Mouse (Mus musculus): Measurements from ENCODE around the gene Smndc1. TPM values are rescaled to one million over a fixed set of nuclear protein-coding genes. Genes with fewer than 3 reads are reported as not detected.

Gene Smndc1
- polyA plus RNA-seq, 1 experiment, result 77.6 TPM

DNA sequence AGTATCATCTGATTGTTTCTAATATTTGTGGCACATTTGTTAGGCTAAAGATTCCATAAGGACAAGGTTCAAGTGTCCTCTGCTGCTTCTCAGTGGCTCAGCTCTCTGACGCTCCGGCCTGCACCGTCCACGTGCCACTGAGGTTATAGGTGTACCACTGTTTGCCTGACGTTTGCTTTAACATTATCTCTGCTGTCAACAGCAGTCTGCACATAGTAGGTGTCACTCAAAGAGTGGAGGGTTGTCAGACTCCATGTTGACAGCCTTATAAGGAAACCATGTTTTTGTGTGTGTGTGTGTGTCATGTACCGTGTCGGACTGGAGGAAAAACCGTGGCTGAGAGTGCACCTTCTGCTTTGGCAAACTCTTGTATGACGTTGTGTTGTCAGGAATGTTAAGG lies 55.1 kb downstream of the Smndc1 start:
- Histone ChIP-seq H3K27me3 (ENCODE audit: control insufficient read depth, insufficient read depth, low read length, poor library complexity, severe bottlenecking) (no peaks in the 10 kb centered on the region), H3K36me3 (ENCODE audit: control insufficient read depth, insufficient read depth, low read length, poor library complexity, severe bottlenecking) (peaks cover 18% of the 10 kb centered on the region), H3K4me1 (ENCODE audit: control insufficient read depth, insufficient read depth, low read length) (no peaks in the 10 kb centered on the region), H3K9me3 (replicated peaks; ENCODE audit: control insufficient read depth, insufficient read depth, low read length, poor library complexity, severe bottlenecking) (no peaks in the 10 kb centered on the region), H3K4me3 (ENCODE audit: low read depth, low read length) (no peak overlapping the region), H3K9ac (ENCODE audit: low read depth, poor library complexity, severe bottlenecking) (no peak overlapping the region), H3K27ac (ENCODE audit: insufficient read depth, low read length) (no peak overlapping the region)
- TF ChIP-seq POLR2A (IDR thresholded peaks at IDR 0.05; ENCODE audit: insufficient read depth, low read length) (no peak), CTCF (IDR thresholded peaks at IDR 0.05; ENCODE audit: low read depth, low read length) (no peak), EP300 (IDR thresholded peaks at IDR 0.05; ENCODE audit: insufficient read depth, low read depth, low read length) (no peak)

DNA sequence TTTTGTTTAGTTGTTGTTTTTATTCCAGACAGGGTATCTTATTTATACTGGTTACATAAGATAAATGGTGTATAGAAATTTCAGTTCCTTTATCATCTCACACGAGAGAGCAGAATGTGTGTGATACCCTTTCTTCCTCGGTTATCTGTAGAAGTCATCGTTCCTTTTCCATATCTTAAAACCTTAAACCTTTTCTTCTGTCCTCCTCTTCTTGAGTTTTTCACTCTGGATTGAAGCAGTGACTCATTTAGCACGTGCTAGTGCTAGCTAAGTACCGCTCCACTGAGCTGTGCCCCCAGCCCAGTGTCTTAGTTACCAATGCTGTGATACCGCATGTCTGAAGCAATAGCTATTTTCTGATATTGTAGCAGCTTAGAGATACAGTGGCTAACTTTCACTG lies 56.6 kb downstream of the Smndc1 start:
- Histone ChIP-seq H3K36me3 (ENCODE audit: control insufficient read depth, insufficient read depth, low read length, poor library complexity, severe bottlenecking) (peaks cover 18% of the 10 kb centered on the region), H3K9me3 (replicated peaks; ENCODE audit: control insufficient read depth, insufficient read depth, low read length, poor library complexity, severe bottlenecking) (no peaks in the 10 kb centered on the region), H3K27me3 (ENCODE audit: control insufficient read depth, insufficient read depth, low read length, poor library complexity, severe bottlenecking) (no peaks in the 10 kb centered on the region), H3K27ac (ENCODE audit: insufficient read depth, low read length) (no peak overlapping the region), H3K9ac (ENCODE audit: low read depth, poor library complexity, severe bottlenecking) (no peak overlapping the region), H3K4me3 (ENCODE audit: low read depth, low read length) (no peak overlapping the region), H3K4me1 (ENCODE audit: control insufficient read depth, insufficient read depth, low read length) (no peaks in the 10 kb centered on the region)
- TF ChIP-seq POLR2A (IDR thresholded peaks at IDR 0.05; ENCODE audit: insufficient read depth, low read length), result no peak
- no peak for TF ChIP-seq EP300 (IDR thresholded peaks at IDR 0.05; ENCODE audit: insufficient read depth, low read depth, low read length)
- TF ChIP-seq CTCF (IDR thresholded peaks at IDR 0.05; ENCODE audit: low read depth, low read length), result no peak

DNA sequence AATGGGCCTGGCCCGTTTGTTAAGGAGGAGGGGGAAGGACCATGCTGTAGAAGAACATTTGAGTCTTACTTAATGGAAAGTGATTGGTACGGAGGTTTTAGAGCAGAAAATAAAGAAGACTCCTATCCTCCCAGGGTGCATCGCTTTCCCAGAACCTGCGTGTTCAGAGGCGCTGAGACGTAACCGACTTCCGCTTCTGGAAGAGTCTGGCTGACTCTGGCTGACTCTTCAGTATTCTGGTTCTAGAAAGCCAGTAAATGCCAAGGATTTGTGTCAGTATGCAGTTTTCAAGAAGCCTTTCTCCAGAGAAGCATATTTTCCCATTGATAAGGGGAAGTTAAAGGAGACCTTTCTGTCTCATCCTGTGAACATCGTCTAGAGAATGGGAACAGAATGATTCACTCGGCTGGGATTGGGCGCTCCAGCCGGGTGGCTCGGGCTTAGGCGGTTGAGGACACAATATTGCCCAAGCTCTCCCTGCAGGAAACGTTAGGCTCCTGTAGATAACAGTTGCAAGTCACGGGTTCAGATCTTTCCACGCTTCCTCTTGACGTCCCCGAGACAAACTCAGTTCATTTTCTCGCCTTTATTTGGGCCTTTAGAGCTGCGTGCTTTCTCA lies 58.4 kb downstream of the Smndc1 start:
- no peak for TF ChIP-seq EP300 (IDR thresholded peaks at IDR 0.05; ENCODE audit: insufficient read depth, low read depth, low read length)
- no peak for TF ChIP-seq POLR2A (IDR thresholded peaks at IDR 0.05; ENCODE audit: insufficient read depth, low read length)
- no peak for TF ChIP-seq CTCF (IDR thresholded peaks at IDR 0.05; ENCODE audit: low read depth, low read length)
- no peaks in the 10 kb centered on the region for H3K4me1 ChIP-seq (ENCODE audit: control insufficient read depth, insufficient read depth, low read length)
- H3K27me3 ChIP-seq (ENCODE audit: control insufficient read depth, insufficient read depth, low read length, poor library complexity, severe bottlenecking), result no peaks in the 10 kb centered on the region
- H3K27ac ChIP-seq (ENCODE audit: insufficient read depth, low read length), result no peak overlapping the region
- H3K36me3 ChIP-seq (ENCODE audit: control insufficient read depth, insufficient read depth, low read length, poor library complexity, severe bottlenecking), result peaks cover 9% of the 10 kb centered on the region
- H3K4me3 ChIP-seq (ENCODE audit: low read depth, low read length), result no peak overlapping the region
- H3K9ac ChIP-seq (ENCODE audit: low read depth, poor library complexity, severe bottlenecking), result no peak overlapping the region
- H3K9me3 ChIP-seq (replicated peaks; ENCODE audit: control insufficient read depth, insufficient read depth, low read length, poor library complexity, severe bottlenecking), result no peaks in the 10 kb centered on the region

DNA sequence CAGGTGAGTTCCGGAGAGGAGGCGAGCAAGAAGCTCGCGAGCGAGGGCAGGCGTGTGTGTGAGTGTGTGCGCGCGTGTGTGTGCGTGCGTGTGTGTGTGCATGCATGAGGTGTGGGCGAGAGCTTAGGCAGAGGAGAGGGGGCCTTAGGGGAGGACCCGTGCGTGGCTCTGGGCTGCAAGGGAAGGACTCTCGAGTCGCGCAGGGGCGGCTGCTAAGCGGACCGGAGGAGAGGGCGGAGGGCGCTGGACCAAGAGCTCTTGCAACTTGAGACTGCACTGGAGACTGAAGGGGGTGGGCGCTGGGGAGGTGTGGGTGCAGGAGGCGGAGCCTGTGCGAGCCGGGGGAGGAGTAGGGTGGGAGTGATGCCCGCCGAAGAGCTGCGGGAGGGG lies 60.4 kb downstream of the Smndc1 start:
- no peak overlapping the region for H3K27ac ChIP-seq (ENCODE audit: insufficient read depth, low read length)
- H3K36me3 ChIP-seq (ENCODE audit: control insufficient read depth, insufficient read depth, low read length, poor library complexity, severe bottlenecking), result peaks cover 9% of the 10 kb centered on the region
- H3K9ac ChIP-seq (ENCODE audit: low read depth, poor library complexity, severe bottlenecking), result peak overlapping the region; percentile 51
- peak overlapping the region; percentile 93 for H3K4me3 ChIP-seq (ENCODE audit: low read depth, low read length)
- H3K4me1 ChIP-seq (ENCODE audit: control insufficient read depth, insufficient read depth, low read length), result peaks cover 2% of the 10 kb centered on the region
- no peaks in the 10 kb centered on the region for H3K9me3 ChIP-seq (replicated peaks; ENCODE audit: control insufficient read depth, insufficient read depth, low read length, poor library complexity, severe bottlenecking)
- TF ChIP-seq EP300 (IDR thresholded peaks at IDR 0.05; ENCODE audit: insufficient read depth, low read depth, low read length), result peak; percentile 22; the same call in 1 of the 2 replicates
- TF ChIP-seq POLR2A (IDR thresholded peaks at IDR 0.05; ENCODE audit: insufficient read depth, low read length), result peak; percentile 53
- TF ChIP-seq CTCF (IDR thresholded peaks at IDR 0.05; ENCODE audit: low read depth, low read length), result no peak
- no peaks in the 10 kb centered on the region for H3K27me3 ChIP-seq (ENCODE audit: control insufficient read depth, insufficient read depth, low read length, poor library complexity, severe bottlenecking)

Other genes starting within 250 kb of the Smndc1 start
- gene Mxi1, start 80.1 kb downstream of the Smndc1 start, polyA plus RNA-seq (2011; ENCODE audit: insufficient read depth, insufficient read length, low read depth, missing spikeins), result 34.7 and 36.5 TPM in 2 replicates
- not detected in 2 replicates for gene Gm10197, start 18.8 kb downstream of the Smndc1 start, polyA plus RNA-seq (2011; ENCODE audit: insufficient read depth, insufficient read length, low read depth, missing spikeins)
- gene Dusp5, start 138.5 kb upstream of the Smndc1 start, polyA plus RNA-seq (2011; ENCODE audit: insufficient read depth, insufficient read length, low read depth, missing spikeins), result 15.1 and 15.2 TPM in 2 replicates
- gene Nutf2-ps1, start 198.5 kb upstream of the Smndc1 start, polyA plus RNA-seq (2011; ENCODE audit: insufficient read depth, insufficient read length, low read depth, missing spikeins), result 418 and 422 TPM in 2 replicates
- gene Smc3, start 209.8 kb upstream of the Smndc1 start, polyA plus RNA-seq (2011; ENCODE audit: insufficient read depth, insufficient read length, low read depth, missing spikeins), result 171 and 182 TPM in 2 replicates

All from ES-Bruce4 (cell line).